Mouse (Mus musculus) CH12.LX (cell line): ENCODE measurements around the gene Aars. TPM values are rescaled to one million over a fixed set of nuclear protein-coding genes. Genes with fewer than 3 reads are reported as not detected.
"Not testable (repeated sequence)": the region's sequence is repeated elsewhere in the genome, so short reads cannot be mapped to it uniquely, and the experiment has no call there.

Source experiments
- DNase-seq: peaks from one replicate; pipeline ENCODE4 v3.0.0-alpha.2; 2013; ENCODE audit errors: extremely low read depth
- H3K27ac ChIP-seq: 2 replicates; pipeline ENCODE4 v1.5.1; 2012; ENCODE audit warnings: low read depth, mild to moderate bottlenecking, control low read depth, moderate library complexity; ENCODE audit not compliant: insufficient read depth
- H3K27me3 ChIP-seq: replicated peaks from 2 replicates; pipeline ENCODE3; 2012; ENCODE audit warnings: inconsistent platforms
- H3K36me3 ChIP-seq, 2 experiments: replicated peaks in 1 of 2; 2 replicates each; pipeline versions ENCODE3 to v1.6.1; 2012; ENCODE audit warnings: inconsistent platforms in 1 of 2, low read length in 1 of 2, mild to moderate bottlenecking in 1 of 2, mixed read lengths in 1 of 2, moderate library complexity in 1 of 2; ENCODE audit not compliant: control insufficient read depth in 1 of 2, insufficient read depth in 1 of 2
- H3K4me1 ChIP-seq, 2 experiments: 2 replicates each; pipeline ENCODE4 v1.6.1; 2012; ENCODE audit warnings: inconsistent platforms in 1 of 2, moderate library complexity in 1 of 2; ENCODE audit not compliant: insufficient read depth in 2 of 2, control insufficient read depth in 1 of 2
- H3K4me2 ChIP-seq: 2 replicates; pipeline ENCODE4 v1.6.1; 2012; ENCODE audit warnings: low read depth, mild to moderate bottlenecking, control low read depth; ENCODE audit not compliant: poor library complexity, insufficient read depth, severe bottlenecking
- H3K4me3 ChIP-seq, 3 experiments: fragments of 150-350 bp in 1 of 3; sonication (generic) in 1 of 3; replicated peaks in 1 of 3; 2 replicates each; pipeline versions ENCODE3 to v1.5.1; 2011 to 2012; ENCODE audit warnings: low read depth in 2 of 3, low read length in 2 of 3, mild to moderate bottlenecking in 2 of 3, moderate library complexity in 2 of 3, control low read depth in 1 of 3, improper control_type of control experiment in 1 of 3, inconsistent platforms in 1 of 3, mixed read lengths in 1 of 3; ENCODE audit not compliant: poor library complexity in 1 of 3
- H3K79me2 ChIP-seq: replicated peaks from 2 replicates; pipeline ENCODE4 v1.6.1; 2012; ENCODE audit warnings: mild to moderate bottlenecking, moderate library complexity; ENCODE audit not compliant: control insufficient read depth, poor library complexity, insufficient read depth, severe bottlenecking; ENCODE audit errors: extremely low read depth
- H3K9ac ChIP-seq: 2 replicates; pipeline ENCODE4 v1.6.1; 2012; ENCODE audit warnings: low read depth, mild to moderate bottlenecking, control low read depth, moderate library complexity; ENCODE audit not compliant: insufficient read depth
- H3K9me3 ChIP-seq: replicated peaks from 2 replicates; pipeline ENCODE3; 2012; ENCODE audit warnings: low read length, inconsistent platforms, mixed read lengths
- BHLHE40 ChIP-seq: IDR thresholded peaks from 2 replicates; pipeline ENCODE4 v1.6.1; 2011; ENCODE audit warnings: mild to moderate bottlenecking, low read depth, low read length, improper control_type of control experiment
- CTCF ChIP-seq, 2 experiments: IDR thresholded peaks in 1 of 2; conservative IDR thresholded peaks in 1 of 2; 2 replicates each; pipeline ENCODE4 v1.5.1; 2011 to 2012; ENCODE audit warnings: low read depth in 2 of 2, low read length in 2 of 2, improper control_type of control experiment in 1 of 2, inconsistent platforms in 1 of 2, mild to moderate bottlenecking in 1 of 2, moderate library complexity in 1 of 2
- E2F4 ChIP-seq: IDR thresholded peaks from 2 replicates; pipeline ENCODE4 v1.6.1; 2011; ENCODE audit warnings: low read depth, low read length, improper control_type of control experiment; ENCODE audit not compliant: insufficient replicate concordance
- ELF1 ChIP-seq: IDR thresholded peaks from 2 replicates; pipeline ENCODE4 v1.6.1; 2014; ENCODE audit warnings: low read depth, mild to moderate bottlenecking, inconsistent platforms, low read length, improper control_type of control experiment
- EP300 ChIP-seq: IDR thresholded peaks from 2 replicates; pipeline ENCODE4 v1.6.1; 2011; ENCODE audit warnings: low read length, improper control_type of control experiment
- HCFC1 ChIP-seq: IDR thresholded peaks from 2 replicates; pipeline ENCODE4 v1.6.1; 2012; ENCODE audit warnings: low read depth, mild to moderate bottlenecking, inconsistent platforms, low read length, improper control_type of control experiment
- MAFK ChIP-seq: IDR thresholded peaks from 2 replicates; pipeline ENCODE4 v1.6.1; 2011; ENCODE audit warnings: low read length, improper control_type of control experiment; ENCODE audit not compliant: insufficient replicate concordance
- MAX ChIP-seq: IDR thresholded peaks from 2 replicates; pipeline ENCODE4 v1.6.1; 2011; ENCODE audit warnings: low read length, improper control_type of control experiment
- MAZ ChIP-seq: IDR thresholded peaks from 2 replicates; pipeline ENCODE4 v1.6.1; 2012; ENCODE audit warnings: low read depth, mild to moderate bottlenecking, inconsistent platforms, low read length, improper control_type of control experiment, moderate library complexity
- MEF2A ChIP-seq: IDR thresholded peaks from 2 replicates; pipeline ENCODE4 v1.6.1; 2014; ENCODE audit warnings: low read depth, mild to moderate bottlenecking, inconsistent platforms, low read length, improper control_type of control experiment, borderline replicate concordance
- MXI1 ChIP-seq: IDR thresholded peaks from 2 replicates; pipeline ENCODE4 v1.6.1; 2011; ENCODE audit warnings: mild to moderate bottlenecking, low read depth, low read length, improper control_type of control experiment
- MYC ChIP-seq: IDR thresholded peaks from 2 replicates; pipeline ENCODE4 v1.6.1; 2011; ENCODE audit warnings: low read depth, mild to moderate bottlenecking, improper control_type of control experiment, low read length
- NRF1 ChIP-seq: IDR thresholded peaks from 2 replicates; pipeline ENCODE4 v1.6.1; 2014; ENCODE audit warnings: low read depth, mild to moderate bottlenecking, inconsistent platforms, low read length, improper control_type of control experiment, moderate library complexity
- PAX5 ChIP-seq: IDR thresholded peaks from 2 replicates; pipeline ENCODE4 v1.6.1; 2012; ENCODE audit warnings: low read length, inconsistent platforms, mixed read lengths
- POLR2A ChIP-seq: IDR thresholded peaks from 2 replicates; pipeline ENCODE4 v1.6.1; 2011; ENCODE audit warnings: low read depth, mild to moderate bottlenecking, improper control_type of control experiment, low read length
- POLR2AphosphoS2 ChIP-seq: IDR thresholded peaks from 2 replicates; pipeline ENCODE4 v1.6.1; 2011; ENCODE audit warnings: low read depth, low read length, improper control_type of control experiment
- RCOR1 ChIP-seq: conservative IDR thresholded peaks from 2 replicates; pipeline ENCODE4 v1.6.1; 2012; ENCODE audit warnings: low read depth, mild to moderate bottlenecking, inconsistent platforms, low read length, improper control_type of control experiment
- TBP ChIP-seq: conservative IDR thresholded peaks from 2 replicates; pipeline ENCODE4 v1.6.1; 2011; ENCODE audit warnings: low read depth, low read length, improper control_type of control experiment
- TCF12 ChIP-seq: IDR thresholded peaks from 2 replicates; pipeline ENCODE4 v1.6.1; 2014; ENCODE audit warnings: low read depth, mild to moderate bottlenecking, inconsistent platforms, low read length, improper control_type of control experiment
- USF2 ChIP-seq: conservative IDR thresholded peaks from 2 replicates; pipeline ENCODE4 v1.6.1; 2011; ENCODE audit warnings: low read depth, low read length, improper control_type of control experiment
- ZNF384 ChIP-seq: IDR thresholded peaks from 2 replicates; pipeline ENCODE4 v1.6.1; 2012; ENCODE audit warnings: low read depth, low read length, improper control_type of control experiment, inconsistent platforms
- dilution Hi-C: fragments of 300-500 bp; cut with MboI; formaldehyde crosslinking; loops from 2 replicates; pipeline ENCODE4 v1.14.3; 2020; ENCODE audit warnings: low sequenced_read_pairs; ENCODE audit not compliant: extremely low pct_unique_long_range_greater_than_20kb, extremely low pct_ligation_motif_present
- in situ Hi-C: fragments of 300-500 bp; cut with MboI; formaldehyde crosslinking; loops from 3 replicates; pipeline ENCODE4 v1.14.3; 2019; ENCODE audit warnings: low sequenced_read_pairs, low pct_ligation_motif_present, low pct_unique_long_range_greater_than_20kb, mixed read lengths
- polyA plus RNA-seq: library from polyadenylated mRNA; unstranded; fragments of >175 nt; gene quantifications from 2 replicates; pipeline ENCODE4 v1.2.1, GENCODE M21; 2012; ENCODE audit warnings: low read depth; ENCODE audit not compliant: insufficient read length
- total RNA-seq, 2 experiments: library from RNA; depleted of rRNA; stranded (reverse); fragments of 300-350 nt in 1 of 2; fragments of >200 nt in 1 of 2; gene quantifications; 2 replicates each; pipeline ENCODE4 v1.2.3; 2012 to 2014

Gene Aars
- total and polyA plus RNA-seq, 3 experiments: 81.9 to 142 (median 130) TPM

DNA sequence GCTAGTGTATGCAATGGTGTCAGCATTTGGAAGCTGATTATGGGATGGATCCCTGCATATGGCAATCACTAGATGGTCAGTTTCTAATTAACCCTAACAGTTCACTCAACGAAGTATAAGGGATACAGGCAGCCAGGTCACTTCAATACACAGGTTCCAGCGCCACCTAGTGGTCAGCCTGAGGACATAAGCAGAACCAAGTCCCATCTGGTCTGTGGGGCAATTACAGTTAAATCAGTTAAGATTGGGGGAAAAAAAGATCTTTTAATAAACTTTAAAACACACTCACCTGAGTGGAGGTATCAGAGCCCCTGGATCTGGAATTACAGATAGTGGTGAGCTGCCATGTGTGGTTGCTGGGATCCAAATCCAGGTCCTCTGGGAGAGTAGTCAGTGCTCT is 57.2 kb downstream of the Aars start (continued):
- no peak for TF ChIP-seq MAX

DNA sequence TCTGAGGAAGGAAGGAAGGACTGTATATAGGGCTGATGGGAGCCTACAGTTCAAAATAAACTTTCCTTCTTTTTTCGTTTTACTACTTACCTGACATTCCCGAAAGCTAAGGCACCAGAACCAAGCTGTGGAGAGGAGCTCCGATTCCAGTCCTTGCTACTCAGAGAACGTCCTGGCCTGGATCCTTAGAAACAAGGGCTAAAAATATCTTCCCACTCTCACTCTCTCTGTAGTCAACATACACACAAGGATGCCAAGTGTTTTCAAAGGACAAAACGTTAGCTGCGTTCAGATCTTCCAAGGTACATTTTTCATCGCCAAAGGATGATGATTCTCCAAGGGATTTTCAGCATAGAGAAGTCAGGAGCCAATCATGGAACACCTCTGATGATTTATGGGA is 58.8 kb downstream of the Aars start:
- Histone ChIP-seq H3K79me2 (no peaks in the 10 kb centered on the region), H3K9me3 (peaks cover 3% of the 10 kb centered on the region), H3K36me3 (no peaks in the 10 kb centered on the region), H3K27me3 (peaks cover 9% of the 10 kb centered on the region), H3K27ac (no peak overlapping the region)
- dilution Hi-C loops: no loop called here
- no peak for DNase-seq
- no peak for TF ChIP-seq E2F4
- TF ChIP-seq EP300: no peak
- no peak for TF ChIP-seq ELF1
- no peak for TF ChIP-seq MAZ
- no peak for TF ChIP-seq POLR2AphosphoS2
- no peak for TF ChIP-seq MAFK
- TF ChIP-seq, all 38 proteins: peak for 0
- no peak overlapping the region for H3K4me3 ChIP-seq
- in situ Hi-C loops: loop anchor here (25.0 kb wide), 1 partner anchor 454 kb away; no protein-coding TSS in a partner anchor
- H3K9ac ChIP-seq: no peak overlapping the region
- H3K4me2 ChIP-seq: no peak overlapping the region
- H3K4me1 ChIP-seq: peaks cover 4 to 11% of the 10 kb centered on the region in 2 experiments; a peak in 3 of 4 replicates

DNA sequence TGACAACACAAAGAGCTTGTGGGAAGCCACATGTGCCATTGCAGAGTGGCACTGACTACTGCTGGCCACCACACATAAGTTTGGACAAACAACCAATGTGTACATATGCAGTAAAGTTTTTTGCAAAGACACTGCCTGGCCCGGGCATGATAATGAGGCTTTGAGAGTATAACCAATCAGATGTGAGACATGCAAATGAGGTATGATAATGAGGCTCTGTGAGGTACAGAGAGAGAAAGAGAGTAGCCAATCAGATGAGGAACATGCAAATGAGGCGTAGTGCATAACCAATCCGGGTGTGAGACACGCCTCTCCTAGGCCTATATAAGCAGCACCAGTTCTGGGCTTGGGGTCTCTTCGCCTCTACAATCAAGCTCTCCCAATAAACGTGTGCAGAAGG is 59.4 kb downstream of the Aars start, which contains the start of gene Clec18a:
TSS of gene Clec18a (minus strand) at position 101 of the 400 bp plus-strand sequence.
- H3K36me3 ChIP-seq, H3K27me3 ChIP-seq, H3K9me3 ChIP-seq, H3K27ac ChIP-seq, H3K79me2 ChIP-seq, H3K9ac ChIP-seq, H3K4me2 ChIP-seq, H3K4me3 ChIP-seq, dilution Hi-C loops, DNase-seq: not testable (repeated sequence)
- in situ Hi-C loops: loop anchor here (25.0 kb wide), 1 partner anchor 455 kb away; no protein-coding TSS in a partner anchor
- H3K4me1 ChIP-seq: peaks cover 4 to 11% of the 10 kb centered on the region in 2 experiments; a peak in 3 of 4 replicates

DNA sequence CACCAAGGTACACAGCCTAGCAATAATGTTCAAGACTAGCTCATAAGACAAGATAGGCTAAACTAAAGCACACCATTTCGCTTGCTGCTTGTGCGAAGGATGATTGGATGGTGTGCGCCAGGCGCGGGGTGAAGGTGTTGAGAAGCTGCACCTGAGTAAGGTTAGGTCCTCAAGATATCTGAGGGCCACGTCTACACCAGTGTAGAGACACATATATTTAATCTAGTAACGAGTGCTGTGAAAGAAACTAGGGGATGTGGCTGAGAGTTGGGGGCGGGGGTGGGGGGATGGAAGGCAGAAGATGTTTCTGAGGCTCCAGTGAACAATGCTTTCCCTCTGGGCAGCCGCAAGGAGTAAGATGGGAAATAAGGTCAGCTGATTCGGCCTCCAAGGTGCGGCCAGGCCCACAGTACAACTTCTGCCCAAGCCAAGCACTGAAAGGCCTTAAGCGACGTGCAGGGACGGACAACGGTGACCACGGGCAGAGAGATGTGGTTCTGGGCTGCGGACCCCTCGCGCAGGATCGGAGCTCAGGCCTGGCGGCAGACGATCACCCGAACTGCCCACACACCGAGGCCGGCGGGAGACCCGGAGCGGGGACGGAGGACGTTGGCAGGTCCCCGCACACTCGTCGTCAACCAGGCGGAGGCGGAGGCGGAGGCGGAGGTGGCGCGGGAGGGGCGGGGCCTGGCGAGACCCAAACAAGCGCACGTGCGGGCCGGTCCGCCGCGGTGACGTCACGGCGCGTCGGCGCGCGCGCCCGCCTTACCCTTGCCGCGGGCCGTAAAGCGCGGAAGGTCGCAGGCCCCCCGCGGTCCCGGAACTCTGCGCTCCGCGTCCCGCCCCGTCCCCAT is 61.1 kb downstream of the Aars start, which contains the start of gene Pdpr:
TSS of gene Pdpr (plus strand) at position 766 of the 854 bp plus-strand sequence.
- peak; percentile 71 for DNase-seq
- no peaks in the 10 kb centered on the region for H3K36me3 ChIP-seq
- dilution Hi-C loops (no loop called here), in situ Hi-C loops (loop anchor here (25.0 kb wide), 1 partner anchor 457 kb away; no protein-coding TSS in a partner anchor)
- peaks cover 9% of the 10 kb centered on the region for H3K27me3 ChIP-seq
- H3K9me3 ChIP-seq: peaks cover 3% of the 10 kb centered on the region
- H3K27ac ChIP-seq: no peak within 1 kb of the TSS
- 0 out of 2 replicates have a peak, but pooled peaks cover 5% of the 10 kb centered on the region for H3K79me2 ChIP-seq
- peak within 1 kb of the TSS; percentile 70 for H3K4me2 ChIP-seq
- peaks cover 4 to 11% of the 10 kb centered on the region in 2 experiments; a peak in 3 of 4 replicates for H3K4me1 ChIP-seq
- H3K9ac ChIP-seq: peak within 1 kb of the TSS; percentile 46; the same call in 1 of the 2 replicates
- H3K4me3 ChIP-seq: peak within 1 kb of the TSS; percentile 57 to 84 (median 71)
- TF ChIP-seq ZNF384 (no peak), CTCF (conservative IDR thresholded peaks at IDR 0.05 in 1 of 2, IDR thresholded peaks at IDR 0.05 in 1 of 2; ENCODE audit: low read depth in 2 of 2, low read length in 2 of 2) (no peak), BHLHE40 (peak; percentile 94), TCF12 (0 out of 2 replicates have a peak, but pooled peaks have one; percentile 21), PAX5 (no peak), EP300 (no peak), MEF2A (no peak), MAFK (no peak), E2F4 (no peak), POLR2A (no peak), TBP (no peak), RCOR1 (no peak), MXI1 (no peak), USF2 (no peak), NRF1 (peak; percentile 49; the same call in 1 of the 2 replicates), POLR2AphosphoS2 (no peak), HCFC1 (peak; percentile 52), MYC (no peak)
